Mouse (Mus musculus) hindlimb bud, embryonic 11.5 days (tissue): ENCODE measurements at regions not wholly inside any gene's neighbourhood (a gene's known extent, or its start where the extent isn't known, plus 50 kb on each side); places are given as distances from the start of the nearest gene placed in this dataset.

Experiments used
- DNase-seq: peaks from one replicate; pipeline ENCODE4 v3.0.0-alpha.2; 2012; ENCODE audit warnings: low read depth, low spot score; ENCODE audit errors: extremely low spot score

DNA sequence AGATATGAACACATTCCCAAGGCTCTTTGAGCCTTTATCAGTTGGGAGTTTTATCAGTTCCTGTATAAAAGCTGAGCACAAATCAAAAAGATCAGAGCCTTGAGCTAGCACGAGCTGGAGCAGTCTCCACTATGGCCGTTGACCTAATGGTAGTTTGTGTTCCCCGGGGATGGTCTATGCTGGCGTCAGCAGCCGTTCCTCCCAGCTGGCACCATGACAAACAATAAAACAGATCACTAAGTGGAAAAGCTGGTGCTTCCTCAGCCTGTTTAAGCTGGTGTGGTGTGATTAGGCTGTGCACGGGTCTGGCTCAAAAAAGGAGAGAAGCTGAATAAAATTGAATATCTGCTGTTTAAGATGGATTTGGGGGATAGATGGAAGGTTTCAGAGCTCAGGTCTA lies 107.4 kb upstream of the Nsun2 start:
- DNase-seq = no peak

GRCm38 (mm10) chr13:69429596-69429995 lies 104.0 kb upstream of the Nsun2 start:
- no peak for DNase-seq

GRCm38 (mm10) chr13:69433461-69434323 lies 99.9 kb upstream of the Nsun2 start:
- DNase-seq = no peak

DNA sequence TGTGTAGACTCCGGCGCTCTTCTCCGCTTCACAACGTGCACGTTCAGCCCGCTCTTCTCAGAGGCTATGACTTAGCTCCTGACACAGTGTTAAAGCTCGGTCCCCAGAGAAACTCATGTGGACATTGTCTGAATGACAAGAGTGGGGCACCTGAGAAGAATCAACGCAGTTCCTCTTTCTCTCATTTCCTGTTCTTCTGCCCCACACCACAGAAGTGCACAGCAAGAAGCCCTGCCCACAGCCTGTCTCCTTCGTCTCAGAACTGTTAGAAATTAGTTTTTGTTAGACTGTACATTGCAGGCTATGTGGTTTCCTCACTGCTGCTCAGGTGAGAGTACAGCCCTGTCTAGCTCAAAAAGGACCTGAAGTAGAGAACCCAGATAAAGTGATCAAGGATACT lies 94.1 kb upstream of the Nsun2 start:
- no peak for DNase-seq

- DNase-seq = no peak
These were observed 91.7 kb upstream of the Nsun2 start for GRCm38 (mm10) chr13:69441798-69442197.

- DNase-seq = no peak
These were observed 87.9 kb upstream of the Nsun2 start for GRCm38 (mm10) chr13:69445611-69446010.
